Mouse (Mus musculus): ENCODE measurements around the gene Stk11. TPM values are rescaled to one million over a fixed set of nuclear protein-coding genes. Genes with fewer than 3 reads are reported as not detected.
A peak's percentile ranks its signal among the peaks of the same experiment; 100 is the strongest.
"Not testable (repeated sequence)": the region's sequence is repeated elsewhere in the genome, so short reads cannot be mapped to it uniquely, and the experiment has no call there.

Stk11 gene
- total RNA-seq, 2 experiments from 2014 or later = 99.8 to 120 TPM

- DNase-seq = no peak
These were observed 41.7 kb downstream of the Stk11 start for GRCm38 (mm10) chr10:80157141-80157929.

GRCm38 (mm10) chr10:80158307-80158986 is 42.8 kb downstream of the Stk11 start:
- DNase-seq = peak; percentile 77

DNA sequence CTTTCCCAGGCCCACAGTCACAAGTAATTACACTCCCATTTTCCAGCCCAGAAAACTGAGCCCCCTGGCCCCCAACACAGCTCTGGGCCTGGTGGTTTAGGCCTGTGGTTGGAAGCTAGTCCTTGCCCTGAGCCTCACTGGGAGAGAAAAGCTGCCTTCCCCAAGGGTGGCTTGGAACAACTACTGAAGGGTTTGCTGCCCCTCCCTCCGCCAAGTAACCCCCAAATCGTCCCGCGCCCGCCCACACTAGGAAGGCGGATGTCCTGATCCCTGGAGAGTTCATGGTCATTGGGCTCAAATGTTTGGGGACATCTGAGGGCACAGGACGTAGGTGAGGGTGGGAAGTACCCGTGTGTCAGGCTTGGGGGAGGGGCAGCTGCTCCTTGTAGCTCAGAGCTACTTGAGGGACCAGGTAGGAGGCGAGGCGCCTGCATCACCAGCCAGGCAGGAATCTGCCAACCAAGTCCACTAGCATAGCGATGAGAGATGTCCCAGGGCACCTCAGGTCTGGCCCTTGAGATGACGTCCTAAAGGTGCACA is 43.5 kb downstream of the Stk11 start:
- no peak for DNase-seq

GRCm38 (mm10) chr10:80159561-80160454 is 44.2 kb downstream of the Stk11 start:
- peak; percentile 99 for DNase-seq

- DNase-seq = peak; percentile 83
These were observed 45.1 kb downstream of the Stk11 start for GRCm38 (mm10) chr10:80160455-80161371.

DNA sequence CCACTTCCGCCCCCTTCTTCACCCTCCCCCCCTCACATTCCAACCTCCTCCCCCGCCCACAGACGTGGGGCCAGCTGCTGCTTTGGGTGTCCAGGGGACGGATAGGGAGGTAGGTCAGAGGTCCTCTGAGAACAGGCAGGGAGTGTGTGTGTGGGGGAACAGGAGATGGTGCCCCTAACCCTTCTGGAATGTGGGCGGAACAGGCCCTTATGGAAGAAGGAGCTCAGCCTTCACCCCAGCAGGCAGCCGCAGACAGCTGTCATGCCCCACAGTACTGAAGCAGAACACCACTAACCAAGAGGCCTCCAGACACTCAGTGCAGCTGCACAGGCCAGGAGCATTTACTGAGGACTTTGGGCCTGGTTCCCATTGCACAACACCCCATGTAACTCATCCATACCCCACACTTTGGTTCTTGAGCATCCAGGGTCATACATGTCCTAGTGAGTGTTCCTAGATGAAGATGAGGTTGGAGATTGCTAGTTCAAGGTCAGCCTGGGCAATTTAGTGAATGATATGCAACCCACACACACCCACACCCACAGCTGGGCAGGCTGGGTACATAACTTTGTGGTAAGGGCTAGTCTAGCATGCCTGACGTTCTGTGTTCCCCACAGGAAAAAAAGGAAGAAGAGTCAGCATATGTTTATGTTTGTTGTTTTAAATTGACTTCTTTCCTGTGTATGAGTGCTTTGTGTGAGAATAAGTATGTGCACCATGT is 46.1 kb downstream of the Stk11 start:
- DNase-seq = no peak

DNA sequence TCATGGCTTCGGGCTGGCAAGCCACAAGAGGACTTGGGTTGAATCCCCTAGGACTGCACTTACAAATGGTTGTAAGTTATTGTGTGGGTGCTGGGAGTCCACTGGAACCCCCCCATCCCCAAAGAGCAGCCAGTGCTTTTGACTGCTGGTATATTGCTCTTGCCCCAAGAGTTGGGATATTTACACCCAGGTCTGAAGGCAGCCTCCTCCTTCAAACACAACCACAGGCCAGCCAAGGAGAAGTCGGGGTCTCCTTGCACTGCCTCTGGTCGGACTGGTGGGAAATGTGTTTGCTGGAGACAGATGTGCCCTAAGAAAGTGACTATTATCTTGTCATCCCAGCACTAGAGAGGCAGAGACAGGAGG is 46.6 kb downstream of the Stk11 start:
- DNase-seq = no peak

- no peak for DNase-seq
These were observed 47.2 kb downstream of the Stk11 start for GRCm38 (mm10) chr10:80162716-80163299.

DNA sequence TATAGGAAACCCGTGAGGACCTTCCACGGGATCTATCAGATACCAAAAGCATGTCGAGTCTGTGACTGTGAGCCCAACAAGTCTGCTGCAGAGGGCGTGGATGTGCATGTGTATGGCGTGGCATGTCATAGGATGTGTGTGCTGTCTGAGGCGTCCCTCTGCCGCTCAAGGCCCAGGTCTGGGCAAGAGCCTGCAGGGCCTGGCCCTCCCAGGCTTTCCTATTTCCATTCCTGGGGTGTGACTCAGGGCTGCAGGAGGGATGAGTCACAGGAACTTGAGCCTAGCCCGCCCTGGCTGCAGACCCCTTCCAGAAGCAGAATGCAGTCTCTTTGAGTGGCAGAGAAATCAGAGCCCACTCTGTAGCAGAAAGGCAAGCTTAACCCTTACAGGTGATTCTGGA is 48.1 kb downstream of the Stk11 start:
- DNase-seq = peak; percentile 66

DNA sequence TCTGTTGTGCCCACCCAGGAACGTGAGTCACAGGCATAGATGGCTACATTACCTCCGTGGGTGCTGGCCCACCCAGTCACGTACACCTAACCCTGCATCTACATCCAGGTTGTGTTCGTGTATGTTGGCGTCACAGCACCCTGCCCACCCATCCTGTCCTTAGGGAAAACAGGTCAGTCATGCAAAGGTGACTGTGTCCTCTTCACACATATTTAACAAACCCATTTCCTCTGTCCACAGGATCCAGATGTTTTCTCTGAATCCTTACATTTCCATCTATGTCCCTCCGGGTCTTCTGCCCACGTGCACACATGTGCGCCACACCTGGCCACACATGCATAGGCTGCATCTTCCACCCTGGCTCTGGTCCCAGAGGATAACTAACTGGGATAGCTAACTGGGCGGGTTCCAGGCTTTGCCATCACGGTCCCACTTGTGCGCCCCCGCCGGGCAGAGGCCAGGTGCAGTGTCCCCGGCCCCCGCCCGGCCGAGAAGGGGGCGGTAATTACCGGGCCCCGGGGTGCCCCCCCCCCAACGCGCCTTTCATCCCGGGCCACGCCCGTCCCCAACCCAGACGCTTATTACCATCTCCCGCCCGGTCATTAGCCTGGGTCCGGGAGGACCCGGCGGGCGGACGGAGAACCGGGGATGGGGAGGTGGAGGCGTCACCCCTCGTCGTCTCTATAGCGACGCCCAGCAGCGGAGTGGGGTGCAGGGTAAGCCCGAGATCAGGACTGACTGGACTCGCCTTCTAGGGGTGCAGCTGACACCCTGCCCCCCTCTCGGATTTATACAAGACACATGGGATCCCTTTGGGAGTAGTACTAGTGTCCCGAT is 48.8 kb downstream of the Stk11 start:
- peak; percentile 60 for DNase-seq

DNA sequence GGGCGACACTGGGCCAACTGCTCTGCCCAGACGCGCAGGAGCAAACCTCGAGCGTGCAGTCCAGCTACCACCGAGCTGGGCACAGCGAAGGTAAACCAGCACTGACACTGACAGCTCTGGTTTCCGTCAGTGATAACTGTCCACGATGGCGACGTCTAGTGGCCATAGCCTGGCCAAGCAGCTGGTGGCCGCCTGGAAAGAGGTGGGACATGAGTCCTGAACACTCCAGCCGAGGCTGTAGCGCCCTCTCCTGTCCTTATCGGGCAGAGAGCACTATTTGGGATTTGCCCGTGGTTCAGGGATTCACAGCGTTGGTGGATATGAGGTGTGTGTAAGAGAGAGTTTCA is 49.4 kb downstream of the Stk11 start:
- DNase-seq = peak; percentile 93

DNA sequence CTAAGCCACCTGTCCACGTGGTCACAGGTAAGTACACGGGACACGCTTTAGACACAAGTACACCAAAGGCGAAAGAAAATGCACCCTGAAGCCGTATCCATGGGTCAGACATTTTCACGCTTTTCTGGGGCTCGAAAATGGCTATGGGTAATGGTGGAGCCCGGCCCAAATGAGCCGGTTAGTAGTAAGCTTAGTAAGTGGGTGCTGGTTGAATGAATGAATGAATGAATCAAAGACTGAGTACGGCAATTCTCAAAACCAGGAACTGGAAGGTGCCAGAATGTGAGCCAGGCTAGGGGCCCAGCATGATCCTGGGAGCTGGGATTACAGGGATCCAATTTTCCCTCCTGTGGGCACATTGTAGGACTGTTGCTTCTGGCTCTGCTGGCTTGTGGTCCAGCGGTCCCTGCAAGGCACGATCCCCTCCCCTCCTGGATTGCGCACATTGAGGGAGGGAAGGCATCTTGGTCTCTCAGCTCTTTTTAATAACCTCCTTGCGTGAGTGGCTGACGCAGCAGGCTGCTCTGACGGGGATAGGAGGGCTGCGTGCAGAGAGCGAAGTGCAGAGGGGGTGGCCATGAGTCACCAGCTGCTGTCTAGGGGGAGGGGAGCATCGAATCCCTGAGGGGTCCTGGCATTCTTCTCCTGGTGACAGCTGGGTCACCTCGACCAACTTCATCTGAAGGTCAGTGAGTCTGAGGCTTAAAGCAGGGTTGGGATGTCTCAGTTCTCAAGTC is 50.0 kb downstream of the Stk11 start, which contains the start of gene Cirbp:
Gene Cirbp (plus strand): TSS at position 594 of the 737 bp plus-strand sequence.
- no peak for DNase-seq

DNA sequence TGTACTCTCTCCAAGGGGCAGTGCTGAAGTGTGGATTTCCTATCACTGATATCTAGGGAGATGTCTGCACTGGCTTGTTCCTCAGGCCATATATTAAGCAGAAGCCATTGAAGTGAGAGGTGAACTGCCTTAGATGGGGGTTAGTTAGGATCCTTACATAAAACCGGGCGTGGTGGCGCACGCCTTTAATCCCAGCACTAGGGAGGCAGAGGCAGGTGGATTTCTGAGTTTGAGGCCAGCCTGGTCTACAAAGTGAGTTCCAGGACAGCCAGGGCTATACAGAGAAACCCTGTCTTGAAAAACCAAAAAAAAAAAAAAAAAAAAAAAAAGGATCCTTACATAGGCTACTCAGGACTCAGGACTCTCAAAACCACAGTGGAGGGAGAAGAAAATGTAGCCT is 50.5 kb downstream of the Stk11 start:
- DNase-seq = not testable (repeated sequence)

GRCm38 (mm10) chr10:80167460-80168037 is 51.9 kb downstream of the Stk11 start:
- peak; percentile 97 for DNase-seq

DNA sequence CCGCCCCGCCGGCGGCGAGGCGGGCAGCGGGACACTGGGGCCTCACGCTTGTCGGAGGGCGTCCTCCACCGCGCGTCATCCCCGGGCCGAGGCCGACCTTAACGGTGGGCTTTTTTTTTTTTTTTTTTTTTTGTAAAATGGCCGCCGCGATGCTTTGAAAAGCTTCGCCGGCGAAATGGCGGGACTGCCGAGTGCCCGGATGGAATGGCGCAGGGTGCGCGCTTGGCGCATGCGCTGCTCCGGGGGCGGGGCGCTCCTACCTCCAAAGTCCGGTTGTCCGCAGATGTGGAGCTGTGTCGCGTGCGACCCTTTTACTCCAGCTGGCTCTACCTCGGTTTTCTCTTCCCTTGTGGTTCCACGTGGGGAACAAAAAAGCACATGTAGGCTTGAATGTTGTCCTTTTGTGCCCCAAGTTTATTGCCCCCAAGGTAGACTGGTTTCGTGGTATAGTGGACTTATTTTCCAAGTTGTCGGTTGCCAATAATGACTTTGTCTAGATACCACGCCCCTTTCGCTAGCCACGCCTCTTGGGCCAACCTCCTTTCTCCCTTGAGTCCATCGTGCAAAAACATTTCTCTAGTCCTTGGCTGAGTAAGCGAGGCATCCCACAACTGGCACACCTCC is 52.5 kb downstream of the Stk11 start:
- DNase-seq = peak; percentile 93

DNA sequence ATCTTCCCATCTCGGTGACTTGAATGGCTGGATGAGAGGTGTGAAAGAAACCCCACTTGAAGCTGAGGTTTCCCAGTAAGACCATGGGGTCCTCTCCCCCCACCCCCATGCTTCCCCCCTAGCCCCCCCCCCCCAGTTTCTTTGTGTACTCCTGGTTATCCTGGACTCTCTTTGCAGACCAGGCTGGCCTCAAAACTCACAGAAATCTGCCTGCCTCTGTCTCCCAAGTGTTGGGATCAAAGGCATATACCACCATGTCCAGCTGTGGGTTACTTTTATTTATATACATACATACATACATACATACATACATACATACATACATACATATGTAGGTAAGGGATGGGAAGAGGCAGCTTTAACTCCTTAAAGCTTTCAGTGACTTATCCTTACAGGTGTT is 53.5 kb downstream of the Stk11 start:
- DNase-seq = no peak

GRCm38 (mm10) chr10:80169651-80170050 is 54.0 kb downstream of the Stk11 start:
- DNase-seq = no peak

- DNase-seq = no peak
These were observed 54.4 kb downstream of the Stk11 start for GRCm38 (mm10) chr10:80170052-80170451.
